Mouse (Mus musculus) limb, embryonic 14.5 days (tissue): ENCODE measurements around the gene Nexn. TPM values are rescaled to one million over a fixed set of nuclear protein-coding genes. Genes with fewer than 3 reads are reported as not detected.
A peak's percentile ranks its signal among the peaks of the same experiment; 100 is the strongest.

Source experiments
- ATAC-seq: fragments of 200-750 bp; cut with Nextera tagmentation; 2 replicates; pipeline ENCODE4 v1.8.0; 2017; ENCODE audit warnings: low read depth, moderate number of reproducible peaks, moderate TSS enrichment; ENCODE audit not compliant: low FRiP score
- DNase-seq: peaks from one replicate; pipeline ENCODE4 v3.0.0-alpha.2; 2015; ENCODE audit warnings: low spot score
- H3K27ac ChIP-seq: fragments of 300-500 bp; sonication (generic); replicated peaks from 2 replicates; pipeline ENCODE4 v1.5.1; 2014; ENCODE audit warnings: low read depth, mild to moderate bottlenecking, low read length, moderate library complexity, mixed read lengths
- H3K27me3 ChIP-seq: fragments of 300-500 bp; sonication (generic); 2 replicates; pipeline ENCODE4 v1.6.1; 2014; ENCODE audit warnings: low read length, mixed read lengths; ENCODE audit not compliant: control insufficient read depth, insufficient read depth
- H3K36me3 ChIP-seq: fragments of 300-500 bp; sonication (generic); 2 replicates; pipeline ENCODE4 v1.6.1; 2014; ENCODE audit warnings: mild to moderate bottlenecking, low read length, moderate library complexity, mixed read lengths; ENCODE audit not compliant: control insufficient read depth, insufficient read depth
- H3K4me1 ChIP-seq: fragments of 300-500 bp; sonication (generic); 2 replicates; pipeline ENCODE4 v1.6.1; 2014; ENCODE audit warnings: antibody characterized with exemption, low read length, mixed read lengths; ENCODE audit not compliant: control insufficient read depth, insufficient read depth
- H3K4me2 ChIP-seq: fragments of 300-500 bp; sonication (generic); replicated peaks from 2 replicates; pipeline ENCODE4 v1.6.1; 2014; ENCODE audit warnings: low read depth, mild to moderate bottlenecking, low read length, moderate library complexity; ENCODE audit not compliant: severe bottlenecking
- H3K4me3 ChIP-seq: fragments of 300-500 bp; sonication (generic); replicated peaks from 2 replicates; pipeline ENCODE4 v1.5.1; 2014; ENCODE audit warnings: low read length
- H3K9ac ChIP-seq: fragments of 300-500 bp; sonication (generic); 2 replicates; pipeline ENCODE4 v1.6.1; 2014; ENCODE audit warnings: mild to moderate bottlenecking, low read depth, low read length, moderate library complexity; ENCODE audit not compliant: severe bottlenecking
- H3K9me3 ChIP-seq: fragments of 300-500 bp; sonication (generic); 2 replicates; pipeline ENCODE4 v1.6.1; 2016; ENCODE audit warnings: low read length; ENCODE audit not compliant: control insufficient read depth
- POLR2A ChIP-seq: fragments of 200-500 bp; IDR thresholded peaks from 2 replicates; pipeline ENCODE4 v1.8.0; 2012; ENCODE audit warnings: inconsistent platforms, mild to moderate bottlenecking, moderate library complexity, borderline replicate concordance; ENCODE audit not compliant: insufficient read depth, insufficient read length; ENCODE audit errors: extremely low read depth
- WGBS: fragments of 180-500 bp; shearing (Covaris S2); extraction: QIAGEN DNeasy Blood & Tissue Kit; methylation state at CpG from one replicate; pipeline ENCODE4 v1.1.7; 2014; 5-methylcytosine and 5-hydroxymethylcytosine counted together
- polyA plus RNA-seq, 2 experiments: library from polyadenylated mRNA; depleted of rRNA in 1 of 2; stranded (reverse) in 1 of 2; unstranded in 1 of 2; fragments of >200 nt; fragmentation: Nextera tagmentation in 1 of 2; extraction: Ambion mirVana in 1 of 2; gene quantifications; 2 replicates each; pipeline versions ENCODE4 v1.2.1 to v1.2.3; 2012 to 2014

The Nexn gene
- polyA plus RNA-seq, 2 experiments = 17.5 to 26.0 TPM

- Histone ChIP-seq H3K9ac (no peak overlapping the region), H3K4me3 (no peak overlapping the region), H3K9me3 (no peaks in the 10 kb centered on the region), H3K36me3 (peaks cover 47% of the 10 kb centered on the region), H3K27me3 (no peaks in the 10 kb centered on the region), H3K27ac (no peak overlapping the region), H3K4me1 (no peaks in the 10 kb centered on the region), H3K4me2 (no peak overlapping the region)
- TF ChIP-seq POLR2A = no peak
- no peak for ATAC-seq
- DNase-seq = no peak
- 91% methylated on average over 1 of the region's 1 CpGs for WGBS
Observed at GRCm38 (mm10) chr3:152239592-152239991, 26.6 kb downstream of the Nexn start.

DNA sequence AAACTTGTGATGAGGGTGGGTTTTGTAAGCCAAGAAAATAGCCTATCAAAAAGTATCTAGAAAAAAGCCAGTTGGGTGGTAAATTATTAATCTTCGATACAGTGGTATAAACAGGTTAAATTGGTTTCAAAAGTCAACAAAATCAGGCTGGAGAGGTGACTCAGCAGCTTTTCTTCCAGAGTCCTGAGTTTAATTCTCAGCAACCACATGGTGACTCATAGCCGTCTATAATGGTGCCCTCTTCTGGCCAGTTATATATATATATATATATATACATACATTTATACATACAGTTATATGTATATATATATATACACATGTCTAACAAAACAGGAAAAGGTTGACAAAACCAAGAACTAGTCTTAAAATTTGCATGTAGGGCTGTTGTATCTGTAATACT lies 27.3 kb downstream of the Nexn start:
- ATAC-seq = peak; percentile 32; the same call in 1 of the 2 replicates
- H3K9me3 ChIP-seq = no peaks in the 10 kb centered on the region

DNA sequence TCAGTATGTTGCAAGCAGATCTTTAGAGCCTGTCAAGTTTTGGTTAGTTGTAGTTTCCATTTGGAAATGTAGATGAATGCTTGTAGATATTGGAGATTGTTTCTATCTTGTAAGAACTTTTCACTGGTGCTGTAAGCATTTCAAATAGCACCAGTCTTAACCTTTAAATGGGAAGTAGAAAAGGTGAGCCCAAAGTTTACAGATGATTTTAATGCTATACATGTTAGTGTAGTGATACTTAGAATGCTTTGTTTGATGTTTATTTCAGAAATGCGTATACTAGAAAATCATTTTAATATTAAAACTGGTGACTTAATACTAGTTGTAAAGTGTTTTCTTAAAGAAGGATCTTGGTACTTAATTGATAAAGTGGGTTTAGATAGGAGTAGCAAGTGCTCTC lies 30.3 kb downstream of the Nexn start:
- no peak for TF ChIP-seq POLR2A
- Histone ChIP-seq H3K9me3 (no peaks in the 10 kb centered on the region), H3K4me2 (no peak overlapping the region), H3K27me3 (no peaks in the 10 kb centered on the region), H3K9ac (no peak overlapping the region), H3K4me3 (no peak overlapping the region), H3K27ac (no peak overlapping the region), H3K4me1 (no peaks in the 10 kb centered on the region), H3K36me3 (peaks cover 74% of the 10 kb centered on the region)
- ATAC-seq (no peak), DNase-seq (no peak)
- 97% methylated on average over 1 of the region's 1 CpGs for WGBS

More for the DNA sequence above, 27.3 kb downstream of the Nexn start:
- H3K4me3 ChIP-seq = no peak overlapping the region
- WGBS = 57% methylated on average over 2 of the region's 2 CpGs
- no peak overlapping the region for H3K4me2 ChIP-seq
- H3K4me1 ChIP-seq = no peaks in the 10 kb centered on the region
- no peak overlapping the region for H3K9ac ChIP-seq
- no peaks in the 10 kb centered on the region for H3K27me3 ChIP-seq
- peak; percentile 45 for DNase-seq
- H3K27ac ChIP-seq = no peak overlapping the region
- H3K36me3 ChIP-seq = peaks cover 54% of the 10 kb centered on the region
- TF ChIP-seq POLR2A = no peak

GRCm38 (mm10) chr3:152235238-152235637 lies 30.9 kb downstream of the Nexn start:
- Histone ChIP-seq H3K36me3 (peaks cover 74% of the 10 kb centered on the region), H3K27me3 (no peaks in the 10 kb centered on the region), H3K4me3 (no peak overlapping the region), H3K27ac (no peak overlapping the region), H3K9ac (no peak overlapping the region), H3K9me3 (no peaks in the 10 kb centered on the region), H3K4me2 (no peak overlapping the region), H3K4me1 (no peaks in the 10 kb centered on the region)
- DNase-seq (no peak), ATAC-seq (no peak)
- no peak for TF ChIP-seq POLR2A
- 97% methylated on average over 1 of the region's 1 CpGs for WGBS

DNA sequence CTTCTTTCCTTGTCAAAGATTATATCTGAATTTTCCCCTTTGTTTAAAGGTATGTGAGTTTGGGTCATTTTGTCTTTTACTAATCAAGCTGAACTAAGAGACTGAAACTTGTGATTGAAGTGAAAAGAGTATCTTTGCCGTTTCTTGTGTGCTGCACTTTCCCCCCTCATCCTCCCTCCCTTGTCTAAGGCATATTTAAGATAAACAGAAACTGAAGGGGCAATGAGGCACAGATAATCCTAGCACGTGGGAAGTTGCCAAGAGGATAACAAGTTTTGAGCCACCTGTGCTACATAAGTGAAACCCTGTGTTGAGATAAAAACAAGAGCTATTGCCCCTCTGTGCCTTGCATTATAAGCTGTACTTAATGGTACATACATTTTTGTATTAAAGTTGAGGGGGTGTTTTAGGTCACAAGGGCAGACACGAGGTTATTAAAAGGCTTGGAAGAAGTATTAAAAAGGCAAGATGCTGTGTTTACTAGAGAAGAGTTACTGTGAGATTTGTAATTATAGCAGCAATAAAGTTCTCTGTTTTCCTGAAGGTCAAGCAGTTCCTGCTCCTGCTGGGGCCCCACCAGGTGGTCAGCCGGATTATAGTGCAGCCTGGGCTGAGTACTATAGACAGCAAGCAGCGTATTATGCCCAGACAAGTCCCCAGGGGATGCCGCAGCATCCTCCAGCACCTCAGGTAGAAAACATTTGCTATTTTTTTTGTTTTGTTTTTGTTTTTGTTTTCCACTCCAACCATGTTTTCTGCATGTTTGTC lies 34.6 kb downstream of the Nexn start:
- peaks cover 81% of the 10 kb centered on the region for H3K36me3 ChIP-seq
- H3K27me3 ChIP-seq = no peaks in the 10 kb centered on the region
- no peaks in the 10 kb centered on the region for H3K4me1 ChIP-seq
- no peak overlapping the region for H3K27ac ChIP-seq
- no peak overlapping the region for H3K4me3 ChIP-seq
- H3K9me3 ChIP-seq = no peaks in the 10 kb centered on the region
- H3K9ac ChIP-seq = no peak overlapping the region
- DNase-seq (no peak), ATAC-seq (0 out of 2 replicates have a peak, but pooled peaks have one; percentile 54)
- TF ChIP-seq POLR2A = no peak
- no peak overlapping the region for H3K4me2 ChIP-seq
- 46% methylated on average over 6 of the region's 6 CpGs for WGBS
